Mouse (Mus musculus) limb, embryonic 15.5 days (tissue): ENCODE measurements around the gene Sprr3. TPM values are rescaled to one million over a fixed set of nuclear protein-coding genes. Genes with fewer than 3 reads are reported as not detected.
"Not testable (repeated sequence)": the region's sequence is repeated elsewhere in the genome, so short reads cannot be mapped to it uniquely, and the experiment has no call there.

Source experiments
- ATAC-seq: fragments of 200-750 bp; cut with Nextera tagmentation; 2 replicates; pipeline ENCODE4 v1.8.0; 2017; ENCODE audit warnings: low read depth, moderate TSS enrichment; ENCODE audit not compliant: insufficient number of reproducible peaks, low FRiP score, low TSS enrichment
- H3K27ac ChIP-seq: fragments of 300-500 bp; sonication (generic); 2 replicates; pipeline ENCODE4 v1.5.1; 2015; ENCODE audit warnings: moderate library complexity, mild to moderate bottlenecking, inconsistent platforms
- H3K27me3 ChIP-seq: fragments of 300-500 bp; sonication (generic); 2 replicates; pipeline ENCODE4 v1.6.1; 2015; ENCODE audit warnings: inconsistent platforms
- H3K36me3 ChIP-seq: fragments of 300-500 bp; sonication (generic); 2 replicates; pipeline ENCODE4 v1.6.1; 2015; ENCODE audit warnings: inconsistent platforms
- H3K4me1 ChIP-seq: fragments of 300-500 bp; sonication (generic); 2 replicates; pipeline ENCODE4 v1.6.1; 2015; ENCODE audit warnings: inconsistent platforms
- H3K4me2 ChIP-seq: fragments of 300-500 bp; sonication (generic); 2 replicates; pipeline ENCODE4 v1.6.1; 2015; ENCODE audit warnings: mild to moderate bottlenecking, inconsistent platforms
- H3K4me3 ChIP-seq: fragments of 300-500 bp; sonication (generic); 2 replicates; pipeline ENCODE4 v1.5.1; 2015; ENCODE audit warnings: mild to moderate bottlenecking, inconsistent platforms
- H3K9ac ChIP-seq: fragments of 300-500 bp; sonication (generic); 2 replicates; pipeline ENCODE4 v1.6.1; 2015; ENCODE audit warnings: inconsistent platforms
- H3K9me3 ChIP-seq: fragments of 300-500 bp; sonication (generic); 2 replicates; pipeline ENCODE4 v1.6.1; 2016; ENCODE audit warnings: inconsistent platforms
- WGBS: fragments of 180-500 bp; shearing (Covaris S2); methylation state at CpG from one replicate; pipeline ENCODE4 v1.1.7; 2015; 5-methylcytosine and 5-hydroxymethylcytosine counted together
- polyA plus RNA-seq: library from polyadenylated mRNA; unstranded; fragments of >200 nt; fragmentation: Nextera tagmentation; extraction: Ambion mirVana; gene quantifications from 2 replicates; pipeline ENCODE4 v1.2.1, GENCODE M21; 2015

The Sprr3 gene
- 8.4 and 15.5 TPM in 2 replicates for polyA plus RNA-seq

DNA sequence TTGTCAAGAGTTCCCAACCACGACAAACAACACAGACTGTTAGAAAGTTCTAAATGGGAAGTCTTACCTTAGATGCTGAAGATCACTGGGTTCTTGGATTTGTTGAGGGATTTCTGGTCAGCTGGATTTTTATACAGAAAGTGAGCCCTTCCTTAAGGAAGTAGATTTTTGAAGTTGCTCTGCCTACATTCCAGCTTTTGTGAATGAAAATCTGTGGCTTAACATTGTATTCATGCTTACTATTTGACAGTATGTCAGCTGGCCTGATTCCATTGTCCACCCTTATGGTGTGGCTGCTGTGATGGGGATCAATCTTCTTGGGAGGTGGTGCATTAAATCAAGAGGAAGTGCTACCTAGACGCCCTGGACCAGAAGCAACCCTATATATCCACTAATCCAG, at the start of gene Sprr3:
Sprr3 (minus strand) TSS at position 101 of the 400 bp plus-strand sequence.
- H3K9ac ChIP-seq, result no peak within 1 kb of the TSS
- H3K4me1 ChIP-seq, result no peaks in the 10 kb centered on the region
- no peak within 1 kb of the TSS for H3K4me2 ChIP-seq
- no peaks in the 10 kb centered on the region for H3K27me3 ChIP-seq
- 61% methylated on average over 2 of the region's 2 CpGs for WGBS
- no peaks in the 10 kb centered on the region for H3K36me3 ChIP-seq
- no peak within 1 kb of the TSS for H3K4me3 ChIP-seq
- H3K27ac ChIP-seq, result no peak within 1 kb of the TSS
- no peak for ATAC-seq
- H3K9me3 ChIP-seq, result no peaks in the 10 kb centered on the region

DNA sequence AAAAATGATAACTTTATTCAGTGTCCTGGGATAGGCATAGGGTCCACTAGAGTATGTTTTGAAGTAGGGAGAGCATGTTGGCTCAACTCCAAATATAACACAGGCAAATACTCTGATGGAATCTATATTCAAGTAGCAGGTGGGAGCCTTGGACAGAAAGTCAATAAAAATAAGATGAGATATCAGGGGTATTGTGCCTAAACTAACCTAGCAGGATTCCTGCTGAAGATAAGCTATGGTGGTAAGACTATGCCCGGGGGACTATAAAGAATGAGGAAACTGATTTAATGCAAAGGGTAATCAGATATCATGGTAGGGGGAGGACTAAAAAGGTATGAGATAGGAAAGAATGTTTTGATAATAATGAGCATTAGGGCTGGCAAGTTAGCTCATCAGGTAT, 49.7 kb upstream of the Sprr3 start:
- WGBS, result 80% methylated on average over 1 of the region's 1 CpGs
- Histone ChIP-seq H3K4me3 (no peak overlapping the region), H3K27ac (no peak overlapping the region), H3K4me1 (no peaks in the 10 kb centered on the region), H3K36me3 (no peaks in the 10 kb centered on the region), H3K27me3 (no peaks in the 10 kb centered on the region), H3K9ac (no peak overlapping the region), H3K9me3 (no peaks in the 10 kb centered on the region), H3K4me2 (no peak overlapping the region)
- no peak for ATAC-seq

DNA sequence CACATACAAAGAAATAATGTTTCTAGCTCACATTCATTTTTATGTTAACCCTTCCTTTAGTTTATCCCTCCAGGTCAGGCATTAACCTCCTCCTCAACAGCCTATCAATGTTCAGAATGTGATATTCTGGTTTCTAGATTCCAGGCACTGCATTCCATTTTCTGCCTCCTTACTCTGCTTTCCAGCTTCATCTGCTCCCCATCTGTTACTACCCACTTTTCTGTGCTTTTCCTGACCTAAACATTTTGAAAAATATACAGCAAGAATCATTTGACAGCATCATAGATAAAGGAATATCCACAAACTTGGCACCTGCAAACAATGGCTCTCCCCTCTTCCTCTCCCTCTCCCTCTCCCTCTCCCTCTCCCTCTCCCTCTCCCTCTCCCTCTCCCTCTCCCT, 45.0 kb upstream of the Sprr3 start:
- Histone ChIP-seq H3K27me3 (no peaks in the 10 kb centered on the region), H3K36me3 (no peaks in the 10 kb centered on the region), H3K9me3 (no peaks in the 10 kb centered on the region), H3K4me2 (no peak overlapping the region), H3K27ac (no peak overlapping the region), H3K9ac (no peak overlapping the region), H3K4me1 (no peaks in the 10 kb centered on the region), H3K4me3 (no peak overlapping the region)
- ATAC-seq, result no peak

DNA sequence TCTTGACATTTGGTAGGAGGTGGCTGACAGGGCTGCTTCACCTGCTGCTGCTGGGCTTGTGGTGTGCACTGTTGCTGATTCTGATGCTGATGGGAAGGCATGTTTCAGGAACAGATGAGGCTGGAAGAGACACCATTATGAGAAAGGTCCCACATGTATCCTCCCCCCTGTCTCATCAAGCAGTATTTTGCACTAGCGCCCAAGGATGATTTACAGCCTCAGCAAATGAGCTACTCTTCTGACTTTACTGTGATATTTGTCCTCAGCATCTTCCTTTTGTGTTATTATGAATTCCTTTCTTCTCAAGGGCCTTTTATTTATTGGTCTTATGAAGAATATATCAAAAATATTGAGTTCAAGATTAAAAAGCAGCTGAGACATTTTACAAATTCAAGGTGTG, 41.9 kb upstream of the Sprr3 start, which contains the start of gene Sprr4:
Sprr4 (minus strand) TSS at position 101 of the 400 bp plus-strand sequence.
- H3K9ac ChIP-seq, result no peak within 1 kb of the TSS
- H3K27ac ChIP-seq, result no peak within 1 kb of the TSS
- no peaks in the 10 kb centered on the region for H3K27me3 ChIP-seq
- H3K4me2 ChIP-seq, result no peak within 1 kb of the TSS
- no peak within 1 kb of the TSS for H3K4me3 ChIP-seq
- no peak for ATAC-seq
- no peaks in the 10 kb centered on the region for H3K36me3 ChIP-seq
- WGBS, result 88% methylated on average over 1 of the region's 1 CpGs
- no peaks in the 10 kb centered on the region for H3K9me3 ChIP-seq
- no peaks in the 10 kb centered on the region for H3K4me1 ChIP-seq

DNA sequence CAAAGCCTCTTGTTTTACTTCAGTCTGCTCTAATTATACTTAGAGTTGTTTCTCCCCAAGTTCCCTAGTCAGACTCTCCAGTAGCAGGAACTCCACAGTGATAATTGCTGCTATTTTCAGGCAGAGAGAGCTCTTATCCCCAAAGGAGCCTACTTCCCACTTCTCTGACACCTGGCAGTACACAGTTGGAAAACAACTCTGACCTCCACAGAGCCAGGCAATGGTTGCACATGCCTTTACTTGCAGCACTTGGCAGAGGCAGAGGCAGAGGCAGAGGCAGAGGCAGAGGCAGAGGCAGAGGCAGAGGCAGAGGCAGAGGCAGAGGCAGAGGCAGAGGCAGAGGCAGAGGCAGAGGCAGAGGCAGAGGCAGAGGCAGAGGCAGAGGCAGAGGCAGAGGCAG, 31.7 kb upstream of the Sprr3 start:
- H3K36me3 ChIP-seq, H3K27ac ChIP-seq, H3K4me2 ChIP-seq, H3K4me3 ChIP-seq, H3K9ac ChIP-seq, H3K27me3 ChIP-seq, H3K4me1 ChIP-seq, ATAC-seq, H3K9me3 ChIP-seq: not testable (repeated sequence)

DNA sequence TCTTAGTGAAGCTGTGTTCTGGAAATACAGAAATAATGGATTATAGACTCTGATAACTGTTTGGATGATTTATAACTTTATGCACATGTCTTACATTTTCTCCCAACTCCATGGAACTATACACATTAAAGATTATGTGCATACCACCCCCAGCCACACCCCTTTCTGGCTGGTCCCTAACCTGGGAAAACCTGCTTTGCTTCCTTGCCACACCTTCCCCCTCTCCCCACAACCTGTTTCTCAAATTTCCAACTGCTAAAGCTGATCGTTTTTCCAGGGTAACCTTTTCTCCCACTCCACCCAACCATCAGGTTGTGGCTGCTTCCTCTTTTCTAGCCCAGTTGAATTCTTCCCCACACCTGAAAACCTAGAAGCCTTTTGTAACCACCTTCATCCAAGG, 27.8 kb upstream of the Sprr3 start:
- H3K9ac ChIP-seq, result no peak overlapping the region
- H3K27ac ChIP-seq, result no peak overlapping the region; the same call in 1 of the 2 replicates

DNA sequence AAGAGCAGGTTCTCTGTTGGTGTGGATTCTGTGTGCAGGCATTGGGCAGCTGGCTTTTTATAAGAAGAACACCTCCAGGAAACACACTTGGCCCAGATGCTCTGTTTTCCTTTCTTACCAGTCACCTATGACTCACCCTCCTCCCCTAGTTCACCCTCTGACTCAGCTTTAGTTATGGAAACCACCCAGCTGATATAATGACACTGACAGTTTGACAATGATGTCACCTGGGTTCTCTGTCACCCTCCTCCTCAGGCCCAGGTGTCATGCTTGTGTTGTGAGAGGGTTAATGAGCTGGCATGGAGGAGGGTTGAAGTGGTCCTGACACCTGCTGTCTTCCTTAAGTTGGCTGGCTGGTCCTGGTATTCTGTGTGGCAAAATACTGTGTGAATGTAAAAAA, 27.3 kb upstream of the Sprr3 start, which contains the start of gene Sprr1a:
Sprr1a (minus strand) TSS at position 33 of the 400 bp plus-strand sequence.
- H3K4me1 ChIP-seq, result no peaks in the 10 kb centered on the region
- no peaks in the 10 kb centered on the region for H3K27me3 ChIP-seq
- H3K36me3 ChIP-seq, result no peaks in the 10 kb centered on the region
- no peak for ATAC-seq
- no peak within 1 kb of the TSS for H3K4me2 ChIP-seq
- H3K9me3 ChIP-seq, result no peaks in the 10 kb centered on the region
- H3K27ac ChIP-seq, result no peak within 1 kb of the TSS; the same call in 1 of the 2 replicates
- no peak within 1 kb of the TSS for H3K4me3 ChIP-seq
- no peak within 1 kb of the TSS for H3K9ac ChIP-seq

More for the DNA sequence above, 27.8 kb upstream of the Sprr3 start:
- 35% methylated on average over 1 of the region's 1 CpGs for WGBS
- Histone ChIP-seq H3K27me3 (no peaks in the 10 kb centered on the region), H3K9me3 (no peaks in the 10 kb centered on the region), H3K4me3 (no peak overlapping the region), H3K4me1 (no peaks in the 10 kb centered on the region), H3K36me3 (no peaks in the 10 kb centered on the region), H3K4me2 (no peak overlapping the region)
- no peak for ATAC-seq

DNA sequence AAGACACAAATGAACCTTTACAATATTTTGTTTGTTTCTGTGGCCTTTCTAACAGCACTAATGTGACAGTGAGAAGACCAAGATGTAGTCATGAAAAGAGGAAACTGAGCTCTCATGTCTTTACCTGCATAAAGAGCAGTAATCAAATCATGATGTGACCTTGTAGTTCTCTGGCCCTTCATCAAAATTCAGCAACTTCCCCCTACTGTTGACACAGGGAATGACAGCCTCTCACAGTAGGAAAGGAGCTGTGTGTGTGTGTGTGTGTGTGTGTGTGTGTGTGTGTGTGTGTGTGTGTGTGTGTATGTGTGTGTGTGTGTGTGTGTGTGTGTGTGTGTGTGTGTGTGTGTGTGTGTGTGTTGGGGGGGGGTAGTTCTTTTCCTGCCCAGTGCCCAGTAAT, 22.7 kb upstream of the Sprr3 start:
- not testable (repeated sequence) for H3K4me2 ChIP-seq, H3K9me3 ChIP-seq, H3K27ac ChIP-seq, H3K4me3 ChIP-seq, H3K36me3 ChIP-seq, H3K4me1 ChIP-seq, H3K9ac ChIP-seq, ATAC-seq, H3K27me3 ChIP-seq

DNA sequence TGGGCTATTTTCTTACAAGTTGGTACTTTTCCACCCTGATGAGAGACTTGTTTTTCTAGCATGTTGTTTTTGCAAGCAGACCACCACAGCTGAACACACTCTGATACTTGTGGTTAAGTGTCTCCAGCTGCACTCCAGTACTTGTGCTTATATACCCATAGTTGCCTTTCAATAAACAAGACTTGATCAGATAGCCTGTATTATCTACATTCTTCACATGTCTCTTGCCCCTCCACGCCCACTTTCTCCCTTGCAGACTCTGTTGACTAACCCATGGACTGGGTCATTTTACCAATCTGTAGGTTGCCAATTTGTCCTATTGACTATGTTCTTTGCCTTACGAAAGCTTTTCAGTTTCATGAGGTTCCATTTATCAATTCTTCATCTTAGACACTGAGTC, 11.6 kb upstream of the Sprr3 start:
- H3K9me3 ChIP-seq, result no peaks in the 10 kb centered on the region
- H3K27me3 ChIP-seq, result no peaks in the 10 kb centered on the region
- H3K4me1 ChIP-seq, result no peaks in the 10 kb centered on the region
- no peak overlapping the region for H3K4me2 ChIP-seq
- WGBS, result 90% methylated on average over 2 of the region's 2 CpGs
- no peaks in the 10 kb centered on the region for H3K36me3 ChIP-seq
- no peak overlapping the region for H3K9ac ChIP-seq
- H3K27ac ChIP-seq, result no peak overlapping the region
- no peak overlapping the region for H3K4me3 ChIP-seq
- no peak for ATAC-seq

DNA sequence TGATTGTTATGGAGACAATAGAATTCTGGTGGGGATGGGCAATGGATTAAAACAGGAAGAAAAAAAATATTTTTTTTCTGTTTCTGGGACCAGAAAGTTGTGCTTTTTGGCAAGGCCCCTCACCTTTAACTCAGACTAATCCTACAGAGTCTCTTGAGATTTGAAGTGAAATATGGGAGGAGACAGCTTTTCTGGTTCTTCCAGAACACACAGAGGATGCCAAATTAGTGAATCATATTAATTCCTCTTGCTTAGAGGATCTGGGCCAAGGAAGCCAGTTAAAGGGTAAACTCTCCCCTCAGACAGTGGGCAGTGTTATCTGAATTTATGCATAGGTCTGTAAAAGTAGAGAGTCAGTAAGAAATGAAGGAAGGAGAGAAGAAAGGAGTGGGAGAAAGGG, 8.9 kb upstream of the Sprr3 start:
- H3K27ac ChIP-seq, result no peak overlapping the region
- no peaks in the 10 kb centered on the region for H3K9me3 ChIP-seq
- H3K4me1 ChIP-seq, result no peaks in the 10 kb centered on the region
- ATAC-seq, result no peak
- H3K36me3 ChIP-seq, result no peaks in the 10 kb centered on the region
- no peaks in the 10 kb centered on the region for H3K27me3 ChIP-seq
- H3K4me3 ChIP-seq, result no peak overlapping the region
- H3K9ac ChIP-seq, result no peak overlapping the region
- H3K4me2 ChIP-seq, result no peak overlapping the region

DNA sequence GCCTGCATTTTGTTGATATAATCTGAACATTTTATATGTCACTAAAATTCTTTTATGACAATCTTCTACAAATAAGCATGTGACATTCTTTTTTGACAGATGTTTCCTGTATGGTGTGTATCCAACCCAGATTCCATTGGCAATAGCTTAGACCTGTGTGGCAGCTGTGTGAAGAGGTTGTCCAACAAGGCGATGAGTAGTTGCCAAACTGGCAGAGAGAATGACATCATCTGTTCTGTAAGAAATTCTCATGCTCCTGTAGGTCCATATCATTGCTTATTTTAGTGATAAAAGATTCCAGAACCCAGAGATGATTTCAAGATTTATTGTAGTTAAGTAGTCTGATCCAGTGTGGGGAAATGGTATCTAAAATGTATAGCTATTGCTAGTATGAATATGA, 8.1 kb upstream of the Sprr3 start:
- no peak overlapping the region for H3K9ac ChIP-seq
- H3K27me3 ChIP-seq, result no peaks in the 10 kb centered on the region
- no peak overlapping the region for H3K4me3 ChIP-seq
- ATAC-seq, result no peak
- H3K27ac ChIP-seq, result no peak overlapping the region
- H3K4me1 ChIP-seq, result no peaks in the 10 kb centered on the region
- 67% methylated on average over 1 of the region's 1 CpGs for WGBS
- no peaks in the 10 kb centered on the region for H3K9me3 ChIP-seq
- no peak overlapping the region for H3K4me2 ChIP-seq
- H3K36me3 ChIP-seq, result no peaks in the 10 kb centered on the region

DNA sequence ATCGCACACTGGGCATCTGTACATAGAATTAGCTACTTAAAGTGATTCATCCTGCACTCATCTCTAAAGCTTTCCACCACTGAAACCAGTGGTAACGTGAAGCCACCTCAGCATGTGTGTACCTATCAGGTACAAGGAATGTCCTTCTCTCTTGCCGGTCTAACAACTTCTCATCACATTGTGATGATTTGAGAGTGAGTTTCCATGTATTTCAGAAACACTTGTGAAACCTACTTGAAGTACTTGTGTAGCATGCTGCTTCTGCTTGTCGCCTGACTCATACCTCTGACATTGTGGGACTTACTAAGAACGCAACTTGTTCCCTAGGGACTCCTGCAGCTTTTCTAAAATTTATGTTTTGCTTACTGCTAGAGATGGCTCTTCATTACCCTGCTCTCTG, 3.4 kb downstream of the Sprr3 start:
- Histone ChIP-seq H3K4me2 (no peak overlapping the region), H3K9me3 (no peaks in the 10 kb centered on the region), H3K36me3 (no peaks in the 10 kb centered on the region), H3K4me1 (no peaks in the 10 kb centered on the region), H3K27me3 (no peaks in the 10 kb centered on the region), H3K4me3 (no peak overlapping the region), H3K27ac (no peak overlapping the region), H3K9ac (no peak overlapping the region)
- 85% methylated on average over 5 of the region's 5 CpGs for WGBS
- ATAC-seq, result no peak

DNA sequence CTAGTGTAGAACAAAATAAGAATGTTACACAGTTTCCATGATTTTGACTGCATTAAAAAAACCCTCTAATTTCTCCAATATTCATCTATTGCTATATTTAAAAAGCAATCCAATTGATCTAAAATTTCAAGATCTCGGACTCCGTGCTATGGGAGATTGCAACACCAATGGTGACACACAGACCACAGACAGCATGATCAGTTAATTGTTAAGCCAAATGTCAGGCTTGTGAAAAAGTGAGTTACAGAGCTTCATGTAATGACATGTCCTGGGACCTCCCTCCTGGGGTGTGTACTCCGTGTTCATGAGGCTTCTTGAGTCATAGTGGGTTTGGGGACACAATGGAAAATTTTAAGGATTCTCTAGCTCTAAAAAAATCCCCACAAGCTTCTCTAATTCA, 18.3 kb downstream of the Sprr3 start:
- ATAC-seq, result no peak
- 77% methylated on average over 3 of the region's 3 CpGs for WGBS
- H3K9ac ChIP-seq, result no peak overlapping the region
- H3K9me3 ChIP-seq, result no peaks in the 10 kb centered on the region
- no peaks in the 10 kb centered on the region for H3K36me3 ChIP-seq
- H3K4me1 ChIP-seq, result no peaks in the 10 kb centered on the region
- no peak overlapping the region for H3K27ac ChIP-seq
- no peak overlapping the region for H3K4me3 ChIP-seq
- no peaks in the 10 kb centered on the region for H3K27me3 ChIP-seq
- H3K4me2 ChIP-seq, result no peak overlapping the region
